Mouse (Mus musculus): Measurements from ENCODE around the gene Plin2. TPM values are rescaled to one million over a fixed set of nuclear protein-coding genes. Genes with fewer than 3 reads are reported as not detected.

The Plin2 gene
- polyA plus RNA-seq (2015; fragmentation: Nextera tagmentation; extraction: Ambion mirVana) = 64.5 and 68.9 TPM in 2 replicates

DNA sequence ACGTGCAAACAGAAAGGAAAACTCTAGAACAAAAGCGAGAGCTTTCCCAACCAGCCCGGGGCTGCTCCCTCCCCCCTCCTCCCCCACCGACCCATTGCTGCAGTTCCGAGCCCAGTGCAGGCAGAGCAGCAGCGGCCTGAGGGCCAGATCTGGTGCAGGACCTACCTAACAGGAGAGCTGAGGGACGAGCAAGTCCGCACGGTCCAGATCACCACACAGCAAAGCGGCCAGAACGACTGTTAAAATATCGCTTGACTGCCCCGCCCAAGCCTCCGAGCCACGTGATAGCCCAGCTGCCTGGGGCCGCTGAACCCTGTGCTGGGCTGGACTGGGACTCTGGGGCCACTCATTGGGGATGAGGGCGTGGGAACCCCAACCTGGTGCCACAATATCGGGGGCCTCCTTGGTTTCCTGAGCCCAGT is at the start of gene Plin2:
TSS of gene Plin2 (minus strand) at position 281 of the 422 bp plus-strand sequence.
- Histone ChIP-seq H3K4me1 (replicated peaks; ENCODE audit: insufficient read depth, low read length) (peaks cover 15% of the 10 kb centered on the region; the same call in 1 of the 2 replicates), H3K4me2 (ENCODE audit: low read length) (peak within 1 kb of the TSS; percentile 71)
- peak; percentile 89 for ATAC-seq (replicated peaks; ENCODE audit: low FRiP score, low read depth)

DNA sequence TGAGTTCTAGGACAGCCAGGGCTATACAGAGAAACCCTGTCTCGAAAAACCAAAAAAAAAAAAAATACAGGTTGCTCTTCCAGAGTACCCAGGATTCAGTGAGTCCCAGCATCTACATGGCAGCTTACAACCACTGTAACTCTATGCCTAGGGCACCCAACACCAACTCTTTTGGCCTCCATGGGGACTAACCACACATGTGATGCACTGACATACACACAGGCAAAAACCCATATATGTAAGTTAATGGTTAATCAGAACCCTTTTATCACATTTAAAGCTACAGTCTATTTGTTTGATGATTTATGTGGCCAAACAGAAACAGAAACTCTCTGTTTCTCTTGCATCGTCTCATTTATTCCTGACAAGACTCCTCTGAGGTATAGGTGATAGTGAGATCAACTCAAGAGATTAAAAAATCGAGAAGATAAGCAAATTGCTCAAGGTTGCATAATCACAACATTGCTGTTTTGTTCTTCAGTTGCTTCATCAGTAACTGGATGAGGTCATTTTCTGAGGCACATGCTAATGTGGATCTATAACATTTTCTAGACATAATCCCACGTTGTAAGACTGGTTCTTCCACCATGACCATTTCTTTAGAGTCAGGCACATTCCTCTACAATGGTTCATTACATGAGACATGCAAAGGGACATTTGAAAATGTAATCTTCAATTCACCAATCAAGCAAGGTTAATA is 49.2 kb upstream of the Plin2 start:
- ATAC-seq (replicated peaks; ENCODE audit: low FRiP score, low read depth) (no peak), DNase-seq (ENCODE audit: low spot score) (no peak)
- no peaks in the 10 kb centered on the region for H3K36me3 ChIP-seq (ENCODE audit: insufficient read depth, low read length)
- no peaks in the 10 kb centered on the region for H3K9me3 ChIP-seq (replicated peaks; ENCODE audit: low read length)
- H3K9ac ChIP-seq (ENCODE audit: low read depth, low read length) = no peak overlapping the region
- TF ChIP-seq CTCF (IDR thresholded peaks at IDR 0.05; ENCODE audit: low read depth) = no peak
- no peak overlapping the region for H3K4me3 ChIP-seq (replicated peaks; ENCODE audit: low read depth, low read length)
- H3K4me1 ChIP-seq (replicated peaks; ENCODE audit: insufficient read depth, low read length) = no peaks in the 10 kb centered on the region; the same call in 1 of the 2 replicates
- no peak overlapping the region for H3K27ac ChIP-seq
- no peaks in the 10 kb centered on the region for H3K27me3 ChIP-seq (ENCODE audit: insufficient read depth, low read length)
- H3K4me2 ChIP-seq (ENCODE audit: low read length) = no peak overlapping the region
- 53% methylated on average over 3 of the region's 4 CpGs for WGBS

More for the DNA sequence above, at the start of gene Plin2:
- no peak for TF ChIP-seq CTCF (IDR thresholded peaks at IDR 0.05; ENCODE audit: low read depth)
- peak within 1 kb of the TSS; percentile 75 for H3K9ac ChIP-seq (ENCODE audit: low read depth, low read length)
- no peaks in the 10 kb centered on the region for H3K9me3 ChIP-seq (replicated peaks; ENCODE audit: low read length)
- DNase-seq (ENCODE audit: low spot score) = peak; percentile 79
- H3K27ac ChIP-seq = peak within 1 kb of the TSS; percentile 76
- peak within 1 kb of the TSS; percentile 58 for H3K4me3 ChIP-seq (replicated peaks; ENCODE audit: low read depth, low read length)
- H3K36me3 ChIP-seq (ENCODE audit: insufficient read depth, low read length) = peaks cover 7% of the 10 kb centered on the region; the same call in 1 of the 2 replicates
- H3K27me3 ChIP-seq (ENCODE audit: insufficient read depth, low read length) = no peaks in the 10 kb centered on the region
- under 1% methylated on average over 18 of the region's 18 CpGs for WGBS

DNA sequence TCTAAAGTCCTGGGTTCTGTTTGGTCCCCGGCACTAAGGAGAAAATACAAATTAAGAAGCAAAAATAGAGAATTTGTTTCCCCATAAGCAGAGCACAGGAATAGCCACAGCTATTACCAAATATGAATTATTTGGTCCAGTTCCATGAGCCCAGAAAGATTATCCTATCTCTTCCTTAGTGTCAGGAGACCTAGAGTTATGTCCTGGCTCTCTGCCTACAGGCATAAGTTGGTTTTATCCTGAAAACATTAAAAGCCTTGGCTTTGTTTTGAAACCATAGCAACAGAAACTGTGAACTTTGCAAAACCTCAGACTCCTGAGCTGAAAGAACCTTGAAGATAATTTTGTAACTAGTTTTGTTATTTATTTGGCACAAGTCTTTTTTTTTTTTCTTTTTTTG is 47.3 kb upstream of the Plin2 start:
- H3K27me3 ChIP-seq (ENCODE audit: insufficient read depth, low read length) = no peaks in the 10 kb centered on the region
- DNase-seq (ENCODE audit: low spot score) (peak; percentile 65), ATAC-seq (replicated peaks; ENCODE audit: low FRiP score, low read depth) (no peak)
- WGBS = 67% methylated on average over 1 of the region's 1 CpGs
- H3K4me1 ChIP-seq (replicated peaks; ENCODE audit: insufficient read depth, low read length) = no peaks in the 10 kb centered on the region; the same call in 1 of the 2 replicates
- no peaks in the 10 kb centered on the region for H3K9me3 ChIP-seq (replicated peaks; ENCODE audit: low read length)
- no peaks in the 10 kb centered on the region for H3K36me3 ChIP-seq (ENCODE audit: insufficient read depth, low read length)
- no peak for TF ChIP-seq CTCF (IDR thresholded peaks at IDR 0.05; ENCODE audit: low read depth)
- no peak overlapping the region for H3K27ac ChIP-seq
- no peak overlapping the region for H3K9ac ChIP-seq (ENCODE audit: low read depth, low read length)
- no peak overlapping the region for H3K4me2 ChIP-seq (ENCODE audit: low read length)
- H3K4me3 ChIP-seq (replicated peaks; ENCODE audit: low read depth, low read length) = no peak overlapping the region

DNA sequence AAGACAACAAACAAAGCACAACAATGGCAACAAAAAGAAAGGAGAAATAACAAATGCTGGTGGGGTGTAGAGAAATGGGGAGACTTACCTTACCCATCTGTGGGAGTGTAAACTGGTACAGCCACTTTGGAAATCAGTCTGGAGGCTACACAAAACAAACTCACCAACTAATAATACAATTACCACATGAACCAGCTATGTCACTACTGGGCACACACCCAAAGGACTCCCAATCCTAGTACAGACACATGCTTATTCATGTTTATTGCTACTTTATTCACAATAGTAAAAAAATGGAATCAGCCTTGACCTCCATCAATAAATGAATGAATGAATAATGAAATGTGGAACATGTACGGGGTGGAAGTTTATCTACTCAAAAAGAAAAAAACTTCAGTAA is 45.5 kb upstream of the Plin2 start:
- H3K4me1 ChIP-seq (replicated peaks; ENCODE audit: insufficient read depth, low read length) = no peaks in the 10 kb centered on the region; the same call in 1 of the 2 replicates
- H3K4me2 ChIP-seq (ENCODE audit: low read length) = no peak overlapping the region
- no peaks in the 10 kb centered on the region for H3K36me3 ChIP-seq (ENCODE audit: insufficient read depth, low read length)
- no peak for TF ChIP-seq CTCF (IDR thresholded peaks at IDR 0.05; ENCODE audit: low read depth)
- DNase-seq (ENCODE audit: low spot score) (no peak), ATAC-seq (replicated peaks; ENCODE audit: low FRiP score, low read depth) (no peak)
- H3K9ac ChIP-seq (ENCODE audit: low read depth, low read length) = no peak overlapping the region
- H3K27me3 ChIP-seq (ENCODE audit: insufficient read depth, low read length) = no peaks in the 10 kb centered on the region
- H3K27ac ChIP-seq = no peak overlapping the region
- H3K4me3 ChIP-seq (replicated peaks; ENCODE audit: low read depth, low read length) = no peak overlapping the region
- WGBS = 82% methylated on average over 1 of the region's 1 CpGs
- no peaks in the 10 kb centered on the region for H3K9me3 ChIP-seq (replicated peaks; ENCODE audit: low read length)

DNA sequence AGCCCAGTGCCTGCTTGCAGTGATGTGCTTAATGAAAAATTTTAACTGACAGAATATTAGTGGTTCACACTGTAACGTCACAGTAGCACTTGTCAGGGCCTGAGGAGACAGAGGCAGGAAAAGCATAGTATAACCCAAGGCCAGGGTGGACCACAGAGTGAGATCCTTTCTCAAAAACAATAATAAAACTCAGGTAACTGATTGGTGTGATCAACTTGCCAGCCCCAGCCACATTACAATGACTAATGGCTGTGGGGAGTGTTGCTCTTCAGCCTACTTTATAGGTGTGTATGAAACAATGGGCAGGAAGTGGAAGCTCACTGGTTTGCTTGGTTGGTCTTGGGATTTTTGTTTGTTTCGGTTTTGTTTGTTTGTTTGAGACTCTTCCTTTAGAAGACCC is 43.7 kb upstream of the Plin2 start:
- Histone ChIP-seq H3K4me2 (ENCODE audit: low read length) (no peak overlapping the region), H3K36me3 (ENCODE audit: insufficient read depth, low read length) (no peaks in the 10 kb centered on the region), H3K27me3 (ENCODE audit: insufficient read depth, low read length) (no peaks in the 10 kb centered on the region), H3K9ac (ENCODE audit: low read depth, low read length) (no peak overlapping the region), H3K9me3 (replicated peaks; ENCODE audit: low read length) (no peaks in the 10 kb centered on the region), H3K4me3 (replicated peaks; ENCODE audit: low read depth, low read length) (no peak overlapping the region), H3K4me1 (replicated peaks; ENCODE audit: insufficient read depth, low read length) (no peaks in the 10 kb centered on the region; the same call in 1 of the 2 replicates), H3K27ac (no peak overlapping the region)
- TF ChIP-seq CTCF (IDR thresholded peaks at IDR 0.05; ENCODE audit: low read depth) = no peak
- 65% methylated on average over 2 of the region's 2 CpGs for WGBS
- no peak for DNase-seq (ENCODE audit: low spot score)
- no peak for ATAC-seq (replicated peaks; ENCODE audit: low FRiP score, low read depth)

DNA sequence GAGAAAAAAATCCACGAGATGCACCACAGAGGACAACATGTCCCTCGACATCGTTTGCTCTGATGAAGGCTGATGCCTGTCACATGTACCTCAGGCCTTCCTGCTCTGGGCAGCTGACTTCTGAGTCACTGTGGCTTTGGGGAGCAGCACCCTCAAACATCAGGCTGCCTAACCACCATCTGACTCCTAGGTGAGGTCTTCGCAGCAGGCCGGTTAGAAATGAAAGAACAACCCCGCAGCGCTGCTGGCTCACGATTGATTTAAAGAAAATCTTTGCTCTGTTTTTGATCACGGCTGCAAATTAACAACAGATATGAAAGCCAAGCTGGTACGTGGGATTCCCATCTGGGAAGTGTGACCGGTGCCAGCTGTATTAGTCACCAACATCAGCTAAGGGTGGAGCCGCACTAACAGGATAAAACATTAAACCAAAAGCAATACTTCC is 42.9 kb upstream of the Plin2 start:
- no peak overlapping the region for H3K27ac ChIP-seq
- 75% methylated on average over 12 of the region's 12 CpGs for WGBS
- H3K4me3 ChIP-seq (replicated peaks; ENCODE audit: low read depth, low read length) = no peak overlapping the region
- no peaks in the 10 kb centered on the region; the same call in 1 of the 2 replicates for H3K4me1 ChIP-seq (replicated peaks; ENCODE audit: insufficient read depth, low read length)
- H3K9me3 ChIP-seq (replicated peaks; ENCODE audit: low read length) = no peaks in the 10 kb centered on the region
- H3K9ac ChIP-seq (ENCODE audit: low read depth, low read length) = no peak overlapping the region
- H3K4me2 ChIP-seq (ENCODE audit: low read length) = no peak overlapping the region
- ATAC-seq (replicated peaks; ENCODE audit: low FRiP score, low read depth) (no peak), DNase-seq (ENCODE audit: low spot score) (no peak)
- H3K36me3 ChIP-seq (ENCODE audit: insufficient read depth, low read length) = no peaks in the 10 kb centered on the region
- TF ChIP-seq CTCF (IDR thresholded peaks at IDR 0.05; ENCODE audit: low read depth) = no peak
- no peaks in the 10 kb centered on the region for H3K27me3 ChIP-seq (ENCODE audit: insufficient read depth, low read length)
